Mouse (Mus musculus): ENCODE data around the gene Slc35e3. TPM values are rescaled to one million over a fixed set of nuclear protein-coding genes. Genes with fewer than 3 reads are reported as not detected.

The Slc35e3 gene
- polyA plus RNA-seq, 1 experiment from 2014 or later = 19.8 TPM

Other genes with a start within 250 kb of the Slc35e3 start
- 38.3 and 45.1 TPM in 2 replicates for gene Cpm, start 116.9 kb downstream of the Slc35e3 start, polyA plus RNA-seq (2014; fragmentation: Nextera tagmentation; extraction: Ambion mirVana)
- 63.1 and 66.3 TPM in 2 replicates for gene Mdm2, start 35.6 kb downstream of the Slc35e3 start, polyA plus RNA-seq (2014; fragmentation: Nextera tagmentation; extraction: Ambion mirVana)
- gene Nup107, start 46.3 kb upstream of the Slc35e3 start, polyA plus RNA-seq (2014; fragmentation: Nextera tagmentation; extraction: Ambion mirVana) = 106 TPM in 2 replicates
- 152 and 167 TPM in 2 replicates for gene Rap1b, start 99.7 kb upstream of the Slc35e3 start, polyA plus RNA-seq (2014; fragmentation: Nextera tagmentation; extraction: Ambion mirVana)

Data from limb, embryonic 11.5 days (tissue).